Mouse (Mus musculus) heart, adult 2 months (tissue): ENCODE data around the gene Bcas3.

Source experiments
- CTCF ChIP-seq: fragments of 200-600 bp; IDR thresholded peaks from 2 replicates; pipeline ENCODE4 v1.8.1; 2022; ENCODE audit warnings: antibody characterized with exemption, mild to moderate bottlenecking, moderate library complexity
- EP300 ChIP-seq: fragments of 200-500 bp; IDR thresholded peaks from 2 replicates; pipeline ENCODE4 v1.6.1; 2011; ENCODE audit warnings: low read depth, low read length, control low read depth; ENCODE audit not compliant: insufficient read depth
- POLR2A ChIP-seq: fragments of 200-500 bp; IDR thresholded peaks from 2 replicates; pipeline ENCODE4 v1.6.1; 2011; ENCODE audit warnings: mild to moderate bottlenecking, low read depth, low read length, control low read depth; ENCODE audit not compliant: insufficient read depth

DNA sequence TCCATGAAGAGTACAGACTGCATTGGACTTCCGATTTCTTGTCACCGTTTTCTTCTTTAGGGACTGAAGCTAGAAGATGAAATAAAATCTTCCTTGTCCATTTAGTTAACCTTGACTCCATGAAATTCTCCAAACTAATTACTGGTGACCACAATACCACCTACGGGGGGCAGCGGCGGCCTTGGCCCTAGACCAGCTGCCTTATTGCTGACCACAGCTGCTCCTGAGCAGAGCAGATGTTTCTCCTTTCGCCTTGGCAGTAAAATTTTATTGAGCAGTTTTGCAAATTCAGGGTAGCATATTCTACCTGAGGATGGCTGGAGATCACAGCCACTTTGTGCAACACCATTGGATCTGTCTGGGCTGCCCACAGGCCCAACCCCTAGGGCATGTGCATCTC lies 356.2 kb downstream of the Bcas3 start:
- TF ChIP-seq CTCF (no peak), EP300 (no peak), POLR2A (no peak)
